Mouse (Mus musculus) kidney, adult 11 months (tissue): ENCODE measurements around the gene Mast2.

Source experiments
- DNase-seq: peaks from one replicate; pipeline ENCODE4 v3.0.0; 2022

Gene Mast2

GRCm38 (mm10) chr4:116464126-116464981 lies at the start of gene Mast2:
Gene Mast2, minus strand, starts transcription at chr4:116464183.
- peak; percentile 83 for DNase-seq

GRCm38 (mm10) chr4:116507425-116508218 lies 43.6 kb upstream of the Mast2 start, which contains the start of gene Ipp:
Gene Ipp, plus strand, starts transcription at chr4:116507549.
- DNase-seq, result peak; percentile 95

GRCm38 (mm10) chr4:116506886-116507424 lies 43.0 kb upstream of the Mast2 start:
- no peak for DNase-seq

- DNase-seq, result peak; percentile 58
Observed at GRCm38 (mm10) chr4:116499978-116500377, 36.0 kb upstream of the Mast2 start.

- DNase-seq, result no peak
Observed at GRCm38 (mm10) chr4:116493646-116494045, 29.7 kb upstream of the Mast2 start.

- no peak for DNase-seq
Observed at GRCm38 (mm10) chr4:116492460-116492859, 28.5 kb upstream of the Mast2 start.

GRCm38 (mm10) chr4:116491886-116492285 lies 27.9 kb upstream of the Mast2 start:
- no peak for DNase-seq

- DNase-seq, result peak; percentile 26
Observed at GRCm38 (mm10) chr4:116491119-116491536, 27.1 kb upstream of the Mast2 start.

GRCm38 (mm10) chr4:116483476-116483875 lies 19.5 kb upstream of the Mast2 start:
- no peak for DNase-seq

- DNase-seq, result no peak
Observed at GRCm38 (mm10) chr4:116481322-116481721, 17.3 kb upstream of the Mast2 start.

GRCm38 (mm10) chr4:116463231-116464125 lies 505 bp downstream of the Mast2 start:
- DNase-seq, result peak; percentile 9

- DNase-seq, result no peak
Observed at GRCm38 (mm10) chr4:116461943-116462342, 2.0 kb downstream of the Mast2 start.

GRCm38 (mm10) chr4:116451553-116451952 lies 12.4 kb downstream of the Mast2 start:
- DNase-seq, result no peak

GRCm38 (mm10) chr4:116449951-116450350 lies 14.0 kb downstream of the Mast2 start:
- DNase-seq, result no peak

- no peak for DNase-seq
Observed at GRCm38 (mm10) chr4:116448673-116449072, 15.3 kb downstream of the Mast2 start.

- DNase-seq, result no peak
Observed at GRCm38 (mm10) chr4:116439383-116439782, 24.6 kb downstream of the Mast2 start.

GRCm38 (mm10) chr4:116438561-116438960 lies 25.4 kb downstream of the Mast2 start:
- DNase-seq, result no peak

- no peak for DNase-seq
Observed at GRCm38 (mm10) chr4:116435626-116436025, 28.4 kb downstream of the Mast2 start.

GRCm38 (mm10) chr4:116422186-116422585 lies 41.8 kb downstream of the Mast2 start:
- DNase-seq, result no peak

GRCm38 (mm10) chr4:116421170-116421569 lies 42.8 kb downstream of the Mast2 start:
- DNase-seq, result no peak

GRCm38 (mm10) chr4:116412993-116413392 lies 51.0 kb downstream of the Mast2 start:
- no peak for DNase-seq

GRCm38 (mm10) chr4:116411401-116411800 lies 52.6 kb downstream of the Mast2 start:
- no peak for DNase-seq
